Mouse (Mus musculus) kidney, postnatal 25 days (tissue): ENCODE results near the gene Clec4e.
"Not testable (repeated sequence)": the region's sequence is repeated elsewhere in the genome, so short reads cannot be mapped to it uniquely, and the experiment has no call there.

ENCODE experiments used
- DNase-seq, 2 experiments: peaks; one replicate each; pipeline ENCODE4 v3.0.0; 2021; ENCODE audit warnings: mixed read lengths in 2 of 2

Clec4e gene

DNA sequence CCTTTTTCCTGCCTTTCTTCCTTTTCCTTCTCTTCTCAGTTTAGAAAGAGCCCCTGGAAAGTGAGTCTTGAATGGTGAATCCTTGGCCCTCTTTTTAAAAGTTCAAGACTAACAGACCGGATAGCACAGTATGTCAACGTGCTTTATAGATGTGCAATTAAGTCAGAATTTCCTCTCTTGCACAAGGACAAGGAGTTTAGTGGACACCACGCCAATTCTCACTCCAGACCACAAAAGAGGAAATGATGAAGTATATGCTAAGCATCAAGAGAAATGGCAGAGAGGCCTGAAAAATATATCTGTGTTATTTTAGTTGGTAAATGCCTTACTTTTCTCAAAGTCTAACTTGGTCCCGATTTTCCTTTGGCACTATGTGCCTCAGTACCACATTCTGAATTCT lies at the start of gene Clec4e:
Clec4e (minus strand) TSS at position 118 of the 400 bp plus-strand sequence.
- DNase-seq, result no peak

DNA sequence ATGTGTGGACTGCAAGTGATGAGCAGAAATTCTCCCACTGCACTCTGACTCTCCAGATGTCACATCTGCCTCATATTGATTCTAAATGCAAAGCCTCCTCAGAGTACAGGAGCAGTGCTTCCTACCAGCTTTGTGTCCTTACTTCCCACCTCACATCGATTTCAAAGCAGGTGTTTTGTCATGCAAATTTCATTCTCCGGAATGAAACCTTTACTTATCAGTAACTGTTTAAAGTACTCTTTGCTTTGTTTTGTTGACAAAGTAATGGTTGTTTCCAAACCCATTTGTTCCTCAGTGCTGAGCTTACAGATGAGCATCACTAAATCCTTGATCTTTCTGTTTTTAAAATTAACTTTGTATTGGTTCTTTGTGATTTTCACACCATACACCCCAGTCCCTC lies 42.8 kb upstream of the Clec4e start:
- no peak for DNase-seq

DNA sequence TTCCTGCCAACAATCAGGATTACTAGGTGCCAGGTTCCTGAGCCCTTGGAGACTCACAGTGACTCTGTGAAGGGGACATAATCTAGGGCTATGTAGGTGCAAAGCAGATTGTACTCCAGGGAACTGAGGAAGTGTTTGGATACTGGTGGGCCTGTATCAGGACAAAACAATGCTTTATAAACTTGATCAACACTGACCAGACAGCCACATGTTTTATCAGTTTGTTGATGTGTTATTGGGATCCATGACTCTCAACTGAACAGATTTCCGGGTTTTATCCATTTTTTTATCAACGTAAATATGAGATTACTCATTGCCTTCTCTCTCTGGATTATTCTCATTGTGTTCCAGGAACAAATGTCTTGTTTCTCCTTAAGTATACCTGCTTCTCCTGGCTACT lies 18.4 kb upstream of the Clec4e start, which contains the start of gene Vmn2r19:
Vmn2r19 (plus strand) TSS at position 301 of the 400 bp plus-strand sequence.
- DNase-seq, result no peak

DNA sequence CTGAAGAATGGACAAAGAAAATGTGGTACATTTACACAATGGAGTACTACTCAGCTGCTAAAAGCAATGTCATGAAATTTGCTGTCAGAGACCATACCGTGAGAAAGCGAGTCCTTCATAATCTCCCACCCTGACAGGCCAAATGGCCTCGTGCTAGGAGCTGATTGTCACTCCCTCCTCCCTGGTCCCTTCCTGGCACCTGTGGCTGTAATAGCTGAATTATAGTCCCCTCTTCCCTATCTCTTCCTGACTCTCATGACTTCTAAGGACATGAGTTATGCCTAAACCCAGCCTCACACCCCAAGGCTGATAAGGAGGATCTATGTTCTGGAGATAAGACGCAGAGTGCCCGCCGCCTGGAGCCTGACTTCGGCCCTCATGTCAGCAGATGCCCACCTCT lies 16.6 kb upstream of the Clec4e start:
- DNase-seq, result not testable (repeated sequence)

DNA sequence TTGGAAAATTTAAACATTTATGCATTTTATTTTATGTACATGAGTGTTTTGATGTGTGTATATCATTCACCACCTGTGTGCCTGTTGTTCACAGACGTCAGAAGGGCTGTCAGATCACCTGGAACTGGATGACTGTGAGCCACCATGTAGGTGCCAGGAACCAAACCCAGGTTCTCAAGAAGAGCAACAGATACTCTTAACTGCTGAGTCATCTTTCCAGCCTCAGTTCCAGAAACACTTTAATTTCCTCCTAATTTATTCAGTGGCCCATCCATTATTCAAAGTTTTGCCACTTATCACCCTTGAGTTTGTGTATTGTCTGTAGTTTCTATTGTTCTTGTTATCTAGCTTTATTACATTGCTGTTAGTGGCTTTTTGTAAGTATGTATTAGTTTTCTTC lies 7.0 kb upstream of the Clec4e start:
- no peak for DNase-seq

DNA sequence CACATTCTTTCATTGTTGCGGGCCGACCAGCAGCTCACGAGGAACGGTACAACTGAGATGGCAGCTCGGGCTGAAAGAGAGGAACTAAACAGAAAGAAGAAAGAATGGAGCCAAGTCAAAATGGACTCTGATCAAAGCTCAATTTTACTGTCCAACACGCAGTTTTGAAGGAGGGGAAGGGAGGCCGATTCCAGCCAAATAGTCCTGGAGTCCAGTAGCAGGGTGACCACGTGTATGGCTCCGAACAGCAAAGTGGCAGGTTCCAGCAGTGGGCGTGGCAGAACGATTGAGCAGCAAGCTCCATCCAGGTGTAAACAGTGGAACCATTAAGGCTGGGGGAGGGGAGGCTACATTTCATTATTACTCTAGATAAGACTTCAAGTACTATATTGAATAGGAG lies 3.8 kb upstream of the Clec4e start:
- not testable (repeated sequence) for DNase-seq

DNA sequence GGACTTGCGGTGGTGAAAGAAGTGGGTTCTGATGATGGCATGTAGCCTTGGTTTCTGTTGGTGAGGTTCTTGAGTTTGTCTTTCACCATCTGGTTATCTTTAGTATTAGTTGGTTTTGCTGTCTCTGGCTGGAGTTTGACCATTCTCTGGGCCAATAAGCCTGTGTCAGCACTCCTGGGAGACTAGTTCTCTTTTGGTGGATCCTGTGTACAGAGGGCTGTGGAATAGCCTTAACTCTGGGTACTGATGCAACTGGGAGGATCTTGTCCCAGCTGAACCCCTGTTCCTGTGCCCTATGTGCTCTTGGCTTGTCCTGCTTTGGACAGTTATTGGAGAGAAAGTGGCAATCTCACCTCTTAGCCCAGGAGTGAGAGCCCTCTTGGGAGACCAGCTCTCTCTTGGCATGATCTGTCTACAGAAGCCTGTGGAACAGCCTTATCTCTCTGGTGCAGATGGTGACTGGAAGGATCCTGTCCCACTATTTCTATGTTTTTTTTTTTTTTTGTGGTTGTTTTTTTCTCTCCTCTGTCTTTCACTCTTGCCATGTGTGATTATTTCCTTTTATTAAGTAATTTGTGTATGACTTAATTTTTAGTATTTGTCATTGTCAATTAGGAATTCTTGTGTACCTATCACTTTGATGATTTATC lies 3.2 kb upstream of the Clec4e start:
- DNase-seq, result no peak

DNA sequence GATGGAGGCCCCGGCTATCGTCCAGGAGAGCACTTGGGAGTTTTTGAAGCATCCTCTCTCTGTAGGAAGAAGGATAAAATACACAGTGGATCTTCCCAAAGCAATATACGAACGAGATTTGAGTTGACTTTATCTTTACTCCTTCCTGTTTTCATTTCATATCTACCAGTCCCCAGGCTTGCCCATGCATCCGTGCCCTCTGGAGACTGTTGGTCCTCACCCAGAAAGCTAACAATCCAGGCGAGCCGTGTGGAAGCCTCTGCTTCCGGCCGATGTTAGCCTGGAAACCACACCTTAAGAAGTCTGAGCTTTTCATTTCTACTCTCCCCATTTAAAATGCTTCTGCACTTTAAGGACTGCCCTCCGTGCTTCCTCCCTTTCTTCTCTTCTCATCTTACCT lies 739 bp downstream of the Clec4e start:
- no peak for DNase-seq

DNA sequence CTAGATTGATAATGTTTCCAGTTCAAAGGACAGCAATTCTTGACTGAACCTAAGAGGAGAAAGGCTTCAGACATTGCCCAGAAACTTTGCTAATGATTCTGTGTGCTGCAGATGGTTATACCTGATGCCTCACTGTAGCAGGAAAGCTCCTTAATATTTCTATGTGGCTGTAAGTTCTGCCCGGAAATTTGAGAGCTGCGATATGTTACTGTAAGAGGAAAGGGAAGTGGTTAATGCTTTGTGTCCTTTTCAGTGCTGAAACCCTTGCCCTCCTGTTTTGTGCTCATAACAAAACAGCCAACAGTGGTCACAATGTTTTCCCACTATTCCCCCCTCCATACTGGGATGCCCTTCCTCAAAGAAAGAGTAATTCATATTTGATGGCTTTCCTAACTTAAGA lies 3.4 kb downstream of the Clec4e start:
- DNase-seq, result no peak

DNA sequence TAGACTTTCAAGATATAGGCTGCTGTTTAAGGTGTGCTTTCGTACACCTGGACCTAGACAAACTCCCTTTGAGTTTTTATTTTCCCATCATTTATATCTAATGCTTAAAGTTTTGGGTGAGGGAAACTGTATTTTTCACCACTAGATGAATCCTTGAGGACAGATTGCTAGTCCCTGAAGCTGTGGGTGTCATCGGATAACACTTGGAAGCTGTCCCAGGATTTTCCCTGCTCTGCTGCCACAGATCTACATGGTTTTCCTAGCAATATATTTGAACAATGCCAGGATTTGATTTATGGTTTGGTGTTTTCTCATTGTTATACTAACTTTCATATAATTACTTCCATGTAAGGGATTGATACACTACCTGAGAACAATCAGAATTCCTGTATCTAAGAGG lies 10.2 kb downstream of the Clec4e start:
- DNase-seq, result no peak

DNA sequence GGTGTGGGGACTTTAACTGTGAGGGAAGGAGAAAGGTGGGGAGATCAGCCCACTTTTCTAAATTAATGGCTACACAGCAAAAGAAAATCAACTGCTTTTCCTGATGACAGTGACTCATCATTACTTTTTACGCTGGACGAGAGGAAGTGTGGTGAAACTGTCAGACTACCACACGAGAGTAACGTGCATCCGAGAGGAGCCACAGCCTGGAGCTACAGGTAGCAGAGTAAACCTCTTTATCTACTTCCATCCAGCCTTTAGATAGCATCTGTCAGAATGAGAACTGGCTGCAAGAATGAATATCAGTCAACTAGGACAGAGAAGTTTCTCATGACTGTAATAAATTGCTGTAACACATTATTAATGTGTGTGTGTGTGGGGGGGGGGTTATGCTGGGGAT lies 22.7 kb downstream of the Clec4e start:
- DNase-seq, result no peak

DNA sequence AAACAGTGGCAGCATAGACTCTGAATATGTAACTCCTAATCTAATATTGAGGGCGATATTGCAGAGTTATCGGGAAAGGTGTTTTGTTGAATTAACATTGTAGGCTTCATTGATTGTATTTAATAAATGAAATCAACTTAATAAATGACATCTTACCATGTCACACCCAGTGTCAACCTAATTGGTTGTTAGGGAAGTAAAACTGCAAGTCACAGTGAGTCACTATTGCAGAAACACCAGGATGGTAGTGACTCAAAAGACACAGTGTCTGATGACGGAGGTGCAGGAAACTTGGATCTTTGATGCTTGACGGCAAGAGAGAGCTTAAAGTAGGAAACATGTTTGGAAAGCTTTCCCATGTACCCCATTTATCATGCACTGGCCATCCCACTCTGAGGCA lies 23.9 kb downstream of the Clec4e start:
- DNase-seq, result no peak

DNA sequence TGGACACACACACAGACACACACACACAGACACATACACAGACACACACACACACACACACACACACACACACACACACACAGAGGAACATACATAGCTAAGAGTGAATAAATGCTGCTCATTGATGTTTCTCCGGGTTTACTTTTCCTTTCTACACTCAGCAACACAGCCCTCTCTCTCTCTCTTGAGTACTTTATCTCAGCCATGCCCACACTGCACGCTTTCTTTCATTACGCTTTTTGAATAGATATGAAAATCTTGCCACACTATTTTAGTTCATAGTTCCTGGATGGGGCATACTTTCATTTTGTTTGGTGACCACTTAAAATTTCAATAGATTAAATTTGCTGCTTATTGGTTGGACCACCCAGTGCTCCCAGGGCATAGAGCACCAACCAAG lies 25.5 kb downstream of the Clec4e start:
- no peak for DNase-seq

DNA sequence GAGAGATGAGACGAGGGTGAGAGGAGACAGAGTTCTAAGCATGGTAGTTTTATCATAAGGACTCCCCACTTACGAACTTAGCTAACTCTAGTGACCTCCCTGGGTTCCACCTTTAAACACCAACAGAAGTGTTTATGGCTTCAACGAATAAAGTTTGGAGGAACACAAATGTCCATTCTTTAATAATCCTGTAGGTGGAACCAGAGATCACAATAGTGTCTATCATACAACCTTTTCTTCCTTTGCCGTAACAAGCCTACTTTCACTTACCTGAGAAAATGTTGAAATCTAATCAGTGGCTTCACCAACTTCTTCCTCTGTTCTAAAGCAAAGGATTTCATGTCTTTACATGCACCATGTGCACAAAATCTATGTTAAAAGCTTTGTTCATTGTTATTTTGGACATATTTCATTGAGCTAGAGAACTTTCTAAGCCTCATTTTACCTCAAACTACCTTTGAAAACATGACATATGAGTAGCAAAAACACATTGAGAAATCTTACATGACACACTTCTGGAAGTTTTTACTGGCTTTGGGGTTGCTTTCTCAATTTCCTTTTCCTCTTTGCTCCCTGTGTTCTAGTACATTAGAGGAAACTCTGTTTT lies 28.0 kb downstream of the Clec4e start, which contains the start of gene Clec4d:
Clec4d (plus strand) TSS at position 557 of the 607 bp plus-strand sequence.
- no peak for DNase-seq

DNA sequence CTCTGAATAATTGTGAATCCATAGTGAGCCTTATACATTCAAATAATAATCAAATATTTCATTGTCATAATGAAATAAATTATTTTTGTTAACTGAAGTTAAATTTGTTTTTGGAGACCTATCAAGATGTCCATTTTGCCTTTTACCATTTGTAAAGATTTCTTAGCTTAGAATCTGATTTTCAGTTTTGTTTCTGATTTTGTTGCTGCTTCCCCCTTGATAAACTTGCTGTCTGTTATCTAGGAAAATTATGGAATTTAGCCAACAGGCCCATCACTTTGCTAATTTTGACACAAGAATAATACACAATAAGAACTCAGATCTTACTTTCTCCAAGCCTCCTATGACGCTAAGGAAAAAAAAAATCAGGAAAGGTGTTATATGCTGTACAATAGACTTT lies 28.8 kb downstream of the Clec4e start:
- DNase-seq, result no peak

DNA sequence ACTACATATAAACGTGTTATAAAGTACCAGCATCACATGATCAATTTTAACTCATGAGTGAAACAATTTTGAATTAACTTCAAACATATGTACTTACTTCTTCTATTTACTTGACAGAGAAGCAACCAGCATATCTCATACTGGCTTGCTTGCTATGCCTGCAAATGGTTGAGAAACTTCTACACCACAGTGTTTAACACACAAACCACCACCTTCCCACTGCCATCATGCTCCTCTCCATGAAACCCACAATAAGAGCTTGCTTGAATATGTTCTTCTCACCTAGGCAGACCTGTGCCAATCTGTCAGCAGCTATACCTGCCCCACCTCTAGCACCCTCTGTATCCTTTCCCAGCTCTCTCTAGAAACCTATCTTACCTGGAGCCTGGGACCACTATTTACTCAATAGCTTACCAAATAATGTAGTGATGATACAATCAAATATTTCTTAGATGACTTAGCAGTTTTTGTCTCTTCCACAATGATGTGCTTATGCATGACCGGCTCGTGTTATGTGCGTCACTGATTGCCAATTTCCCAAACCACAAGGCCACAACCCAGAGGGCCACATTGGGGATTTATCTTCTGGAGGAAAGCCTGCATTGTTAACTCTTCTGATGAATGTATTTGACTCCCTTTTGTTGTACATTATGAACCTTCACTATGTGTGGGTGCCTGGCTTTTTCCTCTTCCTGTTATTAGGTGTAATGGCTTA lies 29.6 kb downstream of the Clec4e start:
- DNase-seq, result no peak

DNA sequence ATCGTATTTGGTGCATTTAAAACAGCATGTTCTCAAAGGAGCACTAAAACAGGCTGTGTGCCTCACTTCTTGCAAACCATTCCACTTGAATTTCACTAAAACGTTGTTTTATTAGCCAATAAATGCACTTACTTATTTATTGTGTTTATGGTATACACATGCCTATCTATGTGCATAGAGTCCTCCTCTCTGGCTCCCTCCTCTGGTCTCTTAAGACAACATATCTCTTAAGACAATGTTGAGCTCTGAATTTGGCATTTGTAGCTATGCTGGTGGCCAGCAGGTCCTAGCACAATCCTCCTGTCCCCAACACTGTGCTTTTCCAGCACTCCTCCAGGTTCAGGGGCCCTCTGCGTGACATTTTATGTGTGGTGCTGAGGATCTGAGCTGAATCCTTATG lies 30.7 kb downstream of the Clec4e start:
- no peak for DNase-seq

DNA sequence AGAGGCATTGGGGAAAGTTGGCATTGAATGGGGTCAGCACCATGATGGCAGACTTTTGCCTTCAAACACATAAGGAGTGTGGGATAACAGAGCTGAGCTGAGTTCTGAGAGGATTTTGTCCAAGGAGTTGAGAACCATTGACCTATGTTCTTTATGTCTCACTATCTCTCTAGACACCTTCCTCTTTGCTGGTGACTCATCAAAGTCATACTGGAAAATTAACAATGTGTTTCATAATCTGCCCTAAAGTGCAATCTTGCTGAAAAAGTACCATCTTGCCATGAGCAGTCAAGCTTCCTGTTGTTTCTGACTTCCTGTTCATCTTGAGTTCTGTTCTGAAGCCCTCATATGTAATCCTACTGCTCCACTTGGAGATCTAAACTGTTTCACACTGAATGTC lies 36.9 kb downstream of the Clec4e start:
- no peak for DNase-seq

DNA sequence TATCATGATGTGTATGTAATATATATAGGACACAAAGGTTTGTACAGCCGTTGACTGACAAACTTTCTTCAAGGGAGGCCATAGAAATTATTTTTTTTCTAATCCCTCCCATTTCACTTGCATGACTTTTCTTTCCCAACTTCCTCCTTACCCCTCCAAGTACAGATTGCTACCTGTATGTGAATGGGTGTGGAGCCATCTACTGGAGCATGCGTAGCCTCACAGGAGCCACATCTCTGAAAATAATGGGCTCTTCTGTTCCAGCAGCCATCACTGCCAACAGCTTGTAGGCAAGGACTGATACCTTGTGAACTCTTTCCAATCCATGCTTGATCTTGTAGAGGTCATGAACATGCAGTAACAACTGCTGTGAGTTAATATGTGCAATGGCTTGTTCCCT lies 40.8 kb downstream of the Clec4e start:
- not testable (repeated sequence) for DNase-seq

DNA sequence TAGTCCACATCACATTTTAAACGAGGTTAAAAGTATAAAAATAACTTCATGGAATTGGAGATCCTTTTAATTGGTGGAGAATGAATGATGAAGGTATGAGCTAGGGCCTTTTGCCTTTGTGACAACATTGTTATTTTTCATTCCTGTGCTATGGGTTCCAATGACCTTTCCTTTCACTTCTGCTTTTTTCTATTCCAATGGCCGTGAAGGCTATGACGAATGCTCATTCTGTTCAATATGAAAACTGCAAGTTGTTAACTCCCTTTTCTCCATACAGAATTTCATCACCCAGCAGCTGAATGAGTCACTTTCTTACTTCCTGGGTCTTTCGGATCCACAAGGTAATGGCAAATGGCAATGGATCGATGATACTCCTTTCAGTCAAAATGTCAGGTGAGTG lies 45.5 kb downstream of the Clec4e start:
- DNase-seq, result no peak

DNA sequence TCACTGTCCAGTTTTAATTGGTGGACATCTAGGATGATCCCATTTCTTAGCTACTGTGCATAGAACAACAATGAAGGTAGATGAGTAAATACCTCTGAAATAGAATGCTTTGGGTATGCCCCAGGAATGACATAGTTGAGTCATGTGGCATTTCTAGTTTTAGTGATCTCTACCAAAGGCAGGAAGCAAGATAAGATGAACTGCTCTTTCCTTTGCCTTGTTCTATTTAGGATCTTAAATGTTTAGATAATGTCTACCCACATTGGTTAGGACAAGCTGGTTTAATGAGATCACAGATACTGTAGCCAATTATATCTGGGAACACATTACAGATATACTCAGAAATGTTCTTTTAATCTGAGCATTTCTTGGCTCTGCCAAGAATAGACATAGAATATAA lies 52.1 kb downstream of the Clec4e start:
- no peak for DNase-seq
